Mouse (Mus musculus): ENCODE data around the gene Zbed5. TPM values are rescaled to one million over a fixed set of nuclear protein-coding genes. Genes with fewer than 3 reads are reported as not detected.
A peak's percentile ranks its signal among the peaks of the same experiment; 100 is the strongest.

Gene Zbed5
- polyA plus RNA-seq, 1 experiment from 2014 or later = 7.1 TPM

GRCm38 (mm10) chr5:129869238-129869995 is 26.1 kb upstream of the Zbed5 start:
- H3K27ac ChIP-seq (ENCODE audit: low read depth, low read length) = no peak overlapping the region
- no peaks in the 10 kb centered on the region for H3K36me3 ChIP-seq (ENCODE audit: control insufficient read depth, insufficient read depth, low read length)
- no peaks in the 10 kb centered on the region for H3K9me3 ChIP-seq (ENCODE audit: control insufficient read depth, low read length)
- no peak overlapping the region for H3K9ac ChIP-seq (ENCODE audit: low read length)
- H3K4me2 ChIP-seq = no peak overlapping the region
- H3K4me1 ChIP-seq (ENCODE audit: control insufficient read depth, insufficient read depth, low read length) = no peaks in the 10 kb centered on the region
- H3K4me3 ChIP-seq (ENCODE audit: low read depth, low read length) = no peak overlapping the region
- WGBS = 88% methylated on average over 19 of the region's 19 CpGs
- no peaks in the 10 kb centered on the region for H3K27me3 ChIP-seq (ENCODE audit: control insufficient read depth, insufficient read depth, low read length)
- ATAC-seq (ENCODE audit: low FRiP score) (no peak), DNase-seq (ENCODE audit: low spot score, missing footprints) (no peak)

GRCm38 (mm10) chr5:129871238-129871637 is 24.3 kb upstream of the Zbed5 start:
- no peak overlapping the region for H3K27ac ChIP-seq (ENCODE audit: low read depth, low read length)
- H3K4me2 ChIP-seq = no peak overlapping the region
- DNase-seq (ENCODE audit: low spot score, missing footprints) (no peak), ATAC-seq (ENCODE audit: low FRiP score) (no peak)
- H3K4me1 ChIP-seq (ENCODE audit: control insufficient read depth, insufficient read depth, low read length) = no peaks in the 10 kb centered on the region
- H3K36me3 ChIP-seq (ENCODE audit: control insufficient read depth, insufficient read depth, low read length) = no peaks in the 10 kb centered on the region
- no peak overlapping the region for H3K9ac ChIP-seq (ENCODE audit: low read length)
- H3K27me3 ChIP-seq (ENCODE audit: control insufficient read depth, insufficient read depth, low read length) = no peaks in the 10 kb centered on the region
- 84% methylated on average over 2 of the region's 2 CpGs for WGBS
- H3K4me3 ChIP-seq (ENCODE audit: low read depth, low read length) = no peak overlapping the region
- no peaks in the 10 kb centered on the region for H3K9me3 ChIP-seq (ENCODE audit: control insufficient read depth, low read length)

GRCm38 (mm10) chr5:129873942-129874341 is 21.6 kb upstream of the Zbed5 start:
- 85% methylated on average over 12 of the region's 12 CpGs for WGBS
- Histone ChIP-seq H3K9ac (ENCODE audit: low read length) (no peak overlapping the region), H3K4me2 (no peak overlapping the region), H3K27me3 (ENCODE audit: control insufficient read depth, insufficient read depth, low read length) (no peaks in the 10 kb centered on the region), H3K4me3 (ENCODE audit: low read depth, low read length) (no peak overlapping the region), H3K4me1 (ENCODE audit: control insufficient read depth, insufficient read depth, low read length) (no peaks in the 10 kb centered on the region), H3K9me3 (ENCODE audit: control insufficient read depth, low read length) (no peaks in the 10 kb centered on the region), H3K36me3 (ENCODE audit: control insufficient read depth, insufficient read depth, low read length) (no peaks in the 10 kb centered on the region), H3K27ac (ENCODE audit: low read depth, low read length) (no peak overlapping the region)
- ATAC-seq (ENCODE audit: low FRiP score) (no peak), DNase-seq (ENCODE audit: low spot score, missing footprints) (no peak)

- H3K9me3 ChIP-seq (ENCODE audit: control insufficient read depth, low read length) = no peaks in the 10 kb centered on the region
- H3K4me3 ChIP-seq (ENCODE audit: low read depth, low read length) = no peak overlapping the region
- no peak for ATAC-seq (ENCODE audit: low FRiP score)
- WGBS = 83% methylated on average over 11 of the region's 11 CpGs
- no peaks in the 10 kb centered on the region for H3K4me1 ChIP-seq (ENCODE audit: control insufficient read depth, insufficient read depth, low read length)
- H3K9ac ChIP-seq (ENCODE audit: low read length) = no peak overlapping the region
- no peaks in the 10 kb centered on the region for H3K27me3 ChIP-seq (ENCODE audit: control insufficient read depth, insufficient read depth, low read length)
- no peaks in the 10 kb centered on the region; the same call in 1 of the 2 replicates for H3K36me3 ChIP-seq (ENCODE audit: control insufficient read depth, insufficient read depth, low read length)
- DNase-seq (ENCODE audit: low spot score, missing footprints) = no peak
- H3K4me2 ChIP-seq = no peak overlapping the region
- no peak overlapping the region for H3K27ac ChIP-seq (ENCODE audit: low read depth, low read length)
These were observed 20.4 kb upstream of the Zbed5 start for GRCm38 (mm10) chr5:129875098-129875497.

- WGBS = 76% methylated on average over 9 of the region's 9 CpGs
- Histone ChIP-seq H3K27me3 (ENCODE audit: control insufficient read depth, insufficient read depth, low read length) (no peaks in the 10 kb centered on the region), H3K9ac (ENCODE audit: low read length) (no peak overlapping the region), H3K4me1 (ENCODE audit: control insufficient read depth, insufficient read depth, low read length) (no peaks in the 10 kb centered on the region), H3K27ac (ENCODE audit: low read depth, low read length) (no peak overlapping the region), H3K36me3 (ENCODE audit: control insufficient read depth, insufficient read depth, low read length) (peaks cover 11% of the 10 kb centered on the region), H3K4me3 (ENCODE audit: low read depth, low read length) (no peak overlapping the region), H3K9me3 (ENCODE audit: control insufficient read depth, low read length) (no peaks in the 10 kb centered on the region), H3K4me2 (no peak overlapping the region)
- DNase-seq (ENCODE audit: low spot score, missing footprints) (no peak), ATAC-seq (ENCODE audit: low FRiP score) (no peak)
These were observed 17.6 kb upstream of the Zbed5 start for GRCm38 (mm10) chr5:129877731-129878455.

DNA sequence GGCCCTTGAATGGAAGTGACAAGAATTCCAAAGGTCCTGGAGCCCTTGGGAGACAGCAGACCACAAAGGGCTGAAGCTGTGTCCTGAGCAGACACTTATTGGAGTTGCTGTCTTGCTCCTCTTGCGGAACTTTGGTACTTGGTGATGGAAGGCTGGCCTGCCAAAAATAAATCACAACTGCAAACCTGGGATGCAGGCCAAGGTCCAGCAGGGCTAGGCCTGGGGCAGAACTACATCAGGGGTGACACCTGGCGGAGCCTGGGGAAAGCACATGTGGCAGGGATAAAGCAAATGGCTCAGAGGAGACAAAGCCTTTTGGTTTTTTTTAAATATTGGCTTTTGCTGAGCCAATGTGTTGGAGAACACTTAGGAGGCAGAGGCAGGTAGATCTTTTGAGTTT is 16.6 kb upstream of the Zbed5 start:
- peak; percentile 75 for DNase-seq (ENCODE audit: low spot score, missing footprints)
- Histone ChIP-seq H3K27ac (ENCODE audit: low read depth, low read length) (no peak overlapping the region), H3K9me3 (ENCODE audit: control insufficient read depth, low read length) (no peaks in the 10 kb centered on the region), H3K9ac (ENCODE audit: low read length) (no peak overlapping the region), H3K27me3 (ENCODE audit: control insufficient read depth, insufficient read depth, low read length) (no peaks in the 10 kb centered on the region), H3K4me1 (ENCODE audit: control insufficient read depth, insufficient read depth, low read length) (no peaks in the 10 kb centered on the region), H3K4me3 (ENCODE audit: low read depth, low read length) (no peak overlapping the region), H3K4me2 (no peak overlapping the region), H3K36me3 (ENCODE audit: control insufficient read depth, insufficient read depth, low read length) (peaks cover 11% of the 10 kb centered on the region)
- ATAC-seq (ENCODE audit: low FRiP score) = no peak
- WGBS = 72% methylated on average over 2 of the region's 2 CpGs

- H3K4me2 ChIP-seq = no peak overlapping the region
- peaks cover 11% of the 10 kb centered on the region for H3K36me3 ChIP-seq (ENCODE audit: control insufficient read depth, insufficient read depth, low read length)
- no peaks in the 10 kb centered on the region for H3K9me3 ChIP-seq (ENCODE audit: control insufficient read depth, low read length)
- no peaks in the 10 kb centered on the region for H3K4me1 ChIP-seq (ENCODE audit: control insufficient read depth, insufficient read depth, low read length)
- 88% methylated on average over 3 of the region's 3 CpGs for WGBS
- DNase-seq (ENCODE audit: low spot score, missing footprints) (no peak), ATAC-seq (ENCODE audit: low FRiP score) (no peak)
- H3K27me3 ChIP-seq (ENCODE audit: control insufficient read depth, insufficient read depth, low read length) = no peaks in the 10 kb centered on the region
- H3K4me3 ChIP-seq (ENCODE audit: low read depth, low read length) = no peak overlapping the region
- H3K9ac ChIP-seq (ENCODE audit: low read length) = no peak overlapping the region
- H3K27ac ChIP-seq (ENCODE audit: low read depth, low read length) = no peak overlapping the region
These were observed 15.6 kb upstream of the Zbed5 start for GRCm38 (mm10) chr5:129879888-129880287.

GRCm38 (mm10) chr5:129886271-129886670 is 9.3 kb upstream of the Zbed5 start:
- no peak overlapping the region for H3K27ac ChIP-seq (ENCODE audit: low read depth, low read length)
- H3K27me3 ChIP-seq (ENCODE audit: control insufficient read depth, insufficient read depth, low read length) = no peaks in the 10 kb centered on the region
- no peaks in the 10 kb centered on the region for H3K9me3 ChIP-seq (ENCODE audit: control insufficient read depth, low read length)
- H3K36me3 ChIP-seq (ENCODE audit: control insufficient read depth, insufficient read depth, low read length) = peaks cover 7% of the 10 kb centered on the region
- ATAC-seq (ENCODE audit: low FRiP score) = no peak
- peak overlapping the region; percentile 78 for H3K9ac ChIP-seq (ENCODE audit: low read length)
- peaks cover 6% of the 10 kb centered on the region for H3K4me1 ChIP-seq (ENCODE audit: control insufficient read depth, insufficient read depth, low read length)
- peak; percentile 91 for DNase-seq (ENCODE audit: low spot score, missing footprints)
- peak overlapping the region; percentile 69 for H3K4me2 ChIP-seq
- peak overlapping the region; percentile 87 for H3K4me3 ChIP-seq (ENCODE audit: low read depth, low read length)
- WGBS = 46% methylated on average over 10 of the region's 10 CpGs

DNA sequence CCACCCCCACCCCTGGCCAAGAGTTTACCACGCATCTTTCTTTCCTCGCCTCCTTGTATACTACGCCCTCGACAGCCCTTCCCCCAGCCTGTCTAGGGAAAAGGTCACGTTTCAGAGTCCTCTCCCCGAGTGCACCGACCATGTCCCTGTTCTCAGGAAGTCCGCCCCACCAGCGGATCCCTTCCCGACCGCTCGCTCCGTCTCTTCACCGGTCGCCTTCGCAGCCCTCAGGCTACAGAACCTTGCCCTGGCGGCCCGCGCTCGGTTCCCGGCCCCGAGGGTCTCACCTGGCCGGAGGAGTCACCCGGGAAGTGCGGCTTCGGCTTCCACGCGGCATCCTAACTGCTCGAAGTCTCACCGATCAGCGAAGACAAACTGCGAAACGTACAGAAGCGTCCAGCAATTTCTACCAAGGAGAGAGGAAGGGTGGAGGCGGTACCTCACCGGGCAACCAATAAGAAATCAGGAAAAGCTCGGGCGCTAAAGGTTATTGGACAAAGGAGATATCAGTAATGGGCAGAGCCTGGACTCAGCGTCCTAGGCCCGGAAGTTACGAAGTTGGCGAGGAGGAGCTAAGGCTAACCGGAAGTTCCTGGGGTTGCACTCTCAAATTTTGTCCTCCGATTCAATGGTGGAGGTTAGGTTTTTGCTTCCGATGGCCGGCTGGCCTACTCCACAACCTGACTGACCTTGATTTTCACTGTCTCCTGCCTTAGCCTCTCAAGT is 8.4 kb upstream of the Zbed5 start, which contains the start of gene Chchd2:
TSS of gene Chchd2 (minus strand) at position 560 of the 726 bp plus-strand sequence.
- H3K36me3 ChIP-seq (ENCODE audit: control insufficient read depth, insufficient read depth, low read length) = peaks cover 2% of the 10 kb centered on the region; the same call in 1 of the 2 replicates
- ATAC-seq (ENCODE audit: low FRiP score) (peak; percentile 99), DNase-seq (ENCODE audit: low spot score, missing footprints) (peak; percentile 99)
- H3K4me1 ChIP-seq (ENCODE audit: control insufficient read depth, insufficient read depth, low read length) = peaks cover 6% of the 10 kb centered on the region
- H3K4me2 ChIP-seq = peak within 1 kb of the TSS; percentile 69
- H3K9ac ChIP-seq (ENCODE audit: low read length) = peak within 1 kb of the TSS; percentile 78
- no peaks in the 10 kb centered on the region for H3K27me3 ChIP-seq (ENCODE audit: control insufficient read depth, insufficient read depth, low read length)
- H3K27ac ChIP-seq (ENCODE audit: low read depth, low read length) = peak within 1 kb of the TSS; percentile 71
- under 1% methylated on average over 46 of the region's 46 CpGs for WGBS
- no peaks in the 10 kb centered on the region for H3K9me3 ChIP-seq (ENCODE audit: control insufficient read depth, low read length)
- peak within 1 kb of the TSS; percentile 87 for H3K4me3 ChIP-seq (ENCODE audit: low read depth, low read length)
